Mouse (Mus musculus) CD4-positive, CD25-positive, alpha-beta regulatory T cell, adult 2 months (primary cell): Measurements from ENCODE around the gene Fgf15.

Source experiments
- DNase-seq: peaks from one replicate; pipeline ENCODE4 v3.0.0-alpha.2; 2012; ENCODE audit warnings: low read depth, low spot score

Gene Fgf15

GRCm38 (mm10) chr7:144931778-144932177 lies 35.4 kb downstream of the Fgf15 start:
- DNase-seq, result peak; percentile 67

- no peak for DNase-seq
These were observed 36.1 kb downstream of the Fgf15 start for GRCm38 (mm10) chr7:144932389-144932937.

- no peak for DNase-seq
These were observed 37.0 kb downstream of the Fgf15 start for GRCm38 (mm10) chr7:144933336-144933735.

GRCm38 (mm10) chr7:144933796-144934195 lies 37.5 kb downstream of the Fgf15 start:
- no peak for DNase-seq

GRCm38 (mm10) chr7:144934901-144935300 lies 38.6 kb downstream of the Fgf15 start:
- DNase-seq, result no peak

- no peak for DNase-seq
These were observed 39.2 kb downstream of the Fgf15 start for GRCm38 (mm10) chr7:144935563-144935962.

- DNase-seq, result no peak
These were observed 40.1 kb downstream of the Fgf15 start for GRCm38 (mm10) chr7:144936311-144936880.

- DNase-seq, result peak; percentile 86
These were observed 41.2 kb downstream of the Fgf15 start for GRCm38 (mm10) chr7:144937490-144937889.

GRCm38 (mm10) chr7:144937899-144938517 lies 41.7 kb downstream of the Fgf15 start:
- DNase-seq, result no peak

GRCm38 (mm10) chr7:144938661-144939343 lies 42.5 kb downstream of the Fgf15 start:
- DNase-seq, result no peak

- DNase-seq, result peak; percentile 34
These were observed 43.1 kb downstream of the Fgf15 start, which contains the start of gene Ccnd1 for GRCm38 (mm10) chr7:144939344-144940002. TSS of gene Ccnd1 (minus strand) at chr7:144939925.

GRCm38 (mm10) chr7:144940003-144940571 lies 43.8 kb downstream of the Fgf15 start:
- DNase-seq, result no peak

- no peak for DNase-seq
These were observed 44.3 kb downstream of the Fgf15 start for GRCm38 (mm10) chr7:144940585-144940984.

GRCm38 (mm10) chr7:144941242-144941831 lies 45.0 kb downstream of the Fgf15 start:
- DNase-seq, result peak; percentile 19

- DNase-seq, result no peak
These were observed 45.9 kb downstream of the Fgf15 start for GRCm38 (mm10) chr7:144942071-144942743.

GRCm38 (mm10) chr7:144942744-144943135 lies 46.4 kb downstream of the Fgf15 start:
- no peak for DNase-seq

- DNase-seq, result peak; percentile 30
These were observed 46.9 kb downstream of the Fgf15 start for GRCm38 (mm10) chr7:144943254-144943653.
